Mouse (Mus musculus): ENCODE data around the gene Lcp1. TPM values are rescaled to one million over a fixed set of nuclear protein-coding genes. Genes with fewer than 3 reads are reported as not detected.

Gene Lcp1
- polyA plus RNA-seq, 3 experiments from 2014 or later: 1,283 to 1,916 (median 1,300) TPM

- peak; percentile 60 for ATAC-seq
Observed at GRCm38 (mm10) chr14:75176425-75177045, 45.6 kb downstream of the Lcp1 start.

GRCm38 (mm10) chr14:75177400-75177799 lies 46.5 kb downstream of the Lcp1 start:
- ATAC-seq: no peak

GRCm38 (mm10) chr14:75178384-75178793 lies 47.5 kb downstream of the Lcp1 start:
- peak; percentile 29 for ATAC-seq

GRCm38 (mm10) chr14:75178801-75179211 lies 47.9 kb downstream of the Lcp1 start:
- no peak for ATAC-seq

GRCm38 (mm10) chr14:75179255-75179963 lies 48.5 kb downstream of the Lcp1 start:
- peak; percentile 65 for ATAC-seq

- ATAC-seq: no peak
Observed at GRCm38 (mm10) chr14:75180551-75180978, 49.7 kb downstream of the Lcp1 start.

GRCm38 (mm10) chr14:75181062-75181935 lies 50.4 kb downstream of the Lcp1 start:
- no peak for ATAC-seq

GRCm38 (mm10) chr14:75182378-75182777 lies 51.5 kb downstream of the Lcp1 start:
- no peak for ATAC-seq

- no peak for ATAC-seq
Observed at GRCm38 (mm10) chr14:75182831-75183230, 51.9 kb downstream of the Lcp1 start.

- no peak for ATAC-seq
Observed at GRCm38 (mm10) chr14:75184069-75184790, 53.3 kb downstream of the Lcp1 start.

- peak; percentile 53 for ATAC-seq
Observed at GRCm38 (mm10) chr14:75185796-75186594, 55.1 kb downstream of the Lcp1 start.

- ATAC-seq: peak; percentile 26
Observed at GRCm38 (mm10) chr14:75186858-75187415, 56.0 kb downstream of the Lcp1 start.

- no peak for ATAC-seq
Observed at GRCm38 (mm10) chr14:75188521-75188920, 57.6 kb downstream of the Lcp1 start.

GRCm38 (mm10) chr14:75189031-75189430 lies 58.1 kb downstream of the Lcp1 start:
- ATAC-seq: no peak

- ATAC-seq: peak; percentile 15
Observed at GRCm38 (mm10) chr14:75190683-75191082, 59.8 kb downstream of the Lcp1 start.

GRCm38 (mm10) chr14:75192427-75192826 lies 61.5 kb downstream of the Lcp1 start:
- ATAC-seq: peak; percentile 7

- peak; percentile 19 for ATAC-seq
Observed at GRCm38 (mm10) chr14:75192858-75193257, 62.0 kb downstream of the Lcp1 start.

GRCm38 (mm10) chr14:75195530-75195929 lies 64.6 kb downstream of the Lcp1 start:
- ATAC-seq: no peak

- ATAC-seq: no peak
Observed at GRCm38 (mm10) chr14:75197027-75197426, 66.1 kb downstream of the Lcp1 start.

- ATAC-seq: peak; percentile 20
Observed at GRCm38 (mm10) chr14:75197660-75198059, 66.8 kb downstream of the Lcp1 start.

- ATAC-seq: no peak
Observed at GRCm38 (mm10) chr14:75205363-75206051, 74.6 kb downstream of the Lcp1 start.

Measured in inflammation-experienced regulatory T-cells, adult 6 months (primary cell).